Mouse (Mus musculus) embryonic facial prominence, embryonic 11.5 days (tissue): ENCODE measurements at regions not wholly inside any gene's neighbourhood (a gene's known extent, or its start where the extent isn't known, plus 50 kb on each side); places are given as distances from the start of the nearest gene placed in this dataset.

Source experiments
- ATAC-seq: fragments of 200-750 bp; cut with Nextera tagmentation; replicated peaks from 2 replicates; pipeline ENCODE4 v1.8.0; 2017; ENCODE audit warnings: low read depth; ENCODE audit not compliant: insufficient number of reproducible peaks, low FRiP score, low TSS enrichment
- DNase-seq: peaks from one replicate; pipeline ENCODE4 v3.0.0-alpha.2; 2015; ENCODE audit warnings: low spot score
- H3K27ac ChIP-seq: fragments of 300-500 bp; sonication (generic); replicated peaks from 2 replicates; pipeline ENCODE4 v1.5.1; 2014; ENCODE audit warnings: mild to moderate bottlenecking, low read depth, low read length, control low read depth
- H3K27me3 ChIP-seq: fragments of 300-500 bp; sonication (generic); 2 replicates; pipeline ENCODE4 v1.6.1; 2014; ENCODE audit warnings: mild to moderate bottlenecking, low read length, moderate library complexity, mixed read lengths; ENCODE audit not compliant: control insufficient read depth, insufficient read depth
- H3K36me3 ChIP-seq: fragments of 300-500 bp; sonication (generic); replicated peaks from 2 replicates; pipeline ENCODE4 v1.6.1; 2014; ENCODE audit warnings: low read depth, mild to moderate bottlenecking, low read length, moderate library complexity, mixed read lengths; ENCODE audit not compliant: control insufficient read depth, insufficient read depth
- H3K4me1 ChIP-seq: fragments of 300-500 bp; sonication (generic); 2 replicates; pipeline ENCODE4 v1.6.1; 2014; ENCODE audit warnings: low read length, mixed read lengths; ENCODE audit not compliant: control insufficient read depth, insufficient read depth
- H3K4me2 ChIP-seq: fragments of 300-500 bp; sonication (generic); 2 replicates; pipeline ENCODE4 v1.6.1; 2014; ENCODE audit warnings: low read depth, mild to moderate bottlenecking, control low read depth, low read length, moderate library complexity
- H3K4me3 ChIP-seq: fragments of 300-500 bp; sonication (generic); 2 replicates; pipeline ENCODE4 v1.5.1; 2014; ENCODE audit warnings: low read depth, low read length, control low read depth
- H3K9ac ChIP-seq: fragments of 300-500 bp; sonication (generic); replicated peaks from 2 replicates; pipeline ENCODE4 v1.6.1; 2014; ENCODE audit warnings: mild to moderate bottlenecking, control low read depth, low read length
- H3K9me3 ChIP-seq: fragments of 300-500 bp; sonication (generic); replicated peaks from 2 replicates; pipeline ENCODE4 v1.6.1; 2016; ENCODE audit warnings: mild to moderate bottlenecking, low read length, inconsistent platforms, mixed read lengths; ENCODE audit not compliant: control insufficient read depth
- WGBS: fragments of 180-500 bp; shearing (Covaris S2); extraction: QIAGEN DNeasy Blood & Tissue Kit; methylation state at CpG from one replicate; pipeline ENCODE4 v1.1.7; 2014; 5-methylcytosine and 5-hydroxymethylcytosine counted together

- no peak overlapping the region for H3K9ac ChIP-seq
- DNase-seq: no peak
- no peaks in the 10 kb centered on the region for H3K36me3 ChIP-seq
- no peaks in the 10 kb centered on the region for H3K4me1 ChIP-seq
- no peak for ATAC-seq
- no peaks in the 10 kb centered on the region for H3K9me3 ChIP-seq
- H3K4me2 ChIP-seq: no peak overlapping the region
- no peak overlapping the region for H3K27ac ChIP-seq
- H3K27me3 ChIP-seq: no peaks in the 10 kb centered on the region
- 78% methylated on average over 5 of the region's 5 CpGs for WGBS
- H3K4me3 ChIP-seq: no peak overlapping the region
Observed at GRCm38 (mm10) chr12:112376236-112376635, 113.0 kb upstream of the A530016L24Rik start.

- no peaks in the 10 kb centered on the region for H3K9me3 ChIP-seq
- no peak overlapping the region for H3K27ac ChIP-seq
- H3K4me1 ChIP-seq: no peaks in the 10 kb centered on the region
- ATAC-seq (no peak), DNase-seq (no peak)
- H3K36me3 ChIP-seq: no peaks in the 10 kb centered on the region
- H3K4me2 ChIP-seq: no peak overlapping the region
- no peaks in the 10 kb centered on the region for H3K27me3 ChIP-seq
- no peak overlapping the region for H3K4me3 ChIP-seq
- no peak overlapping the region for H3K9ac ChIP-seq
- WGBS: 89% methylated on average over 8 of the region's 8 CpGs
Observed at GRCm38 (mm10) chr12:112376701-112377100, 112.5 kb upstream of the A530016L24Rik start.

- H3K9me3 ChIP-seq: no peaks in the 10 kb centered on the region
- DNase-seq: peak; percentile 25
- no peak overlapping the region for H3K27ac ChIP-seq
- no peak overlapping the region for H3K9ac ChIP-seq
- H3K4me3 ChIP-seq: no peak overlapping the region
- 64% methylated on average over 13 of the region's 13 CpGs for WGBS
- ATAC-seq: peak; percentile 36; the same call in 1 of the 2 replicates
- no peaks in the 10 kb centered on the region for H3K4me1 ChIP-seq
- no peaks in the 10 kb centered on the region for H3K27me3 ChIP-seq
- no peak overlapping the region for H3K4me2 ChIP-seq
- no peaks in the 10 kb centered on the region for H3K36me3 ChIP-seq
Observed at GRCm38 (mm10) chr12:112378482-112379243, 110.6 kb upstream of the A530016L24Rik start.

- Histone ChIP-seq H3K9ac (no peak overlapping the region), H3K4me2 (no peak overlapping the region), H3K27me3 (no peaks in the 10 kb centered on the region), H3K9me3 (no peaks in the 10 kb centered on the region), H3K27ac (no peak overlapping the region), H3K36me3 (no peaks in the 10 kb centered on the region), H3K4me3 (no peak overlapping the region), H3K4me1 (no peaks in the 10 kb centered on the region)
- DNase-seq: no peak
- 66% methylated on average over 9 of the region's 9 CpGs for WGBS
- ATAC-seq: no peak
Observed at GRCm38 (mm10) chr12:112387836-112388235, 101.4 kb upstream of the A530016L24Rik start.

- ATAC-seq: no peak
- Histone ChIP-seq H3K4me3 (no peak overlapping the region), H3K4me1 (no peaks in the 10 kb centered on the region), H3K4me2 (no peak overlapping the region), H3K27me3 (no peaks in the 10 kb centered on the region), H3K9ac (no peak overlapping the region), H3K36me3 (no peaks in the 10 kb centered on the region), H3K9me3 (no peaks in the 10 kb centered on the region), H3K27ac (no peak overlapping the region)
- WGBS: 84% methylated on average over 13 of the region's 13 CpGs
- no peak for DNase-seq
Observed at GRCm38 (mm10) chr12:112395909-112396308, 93.3 kb upstream of the A530016L24Rik start.

GRCm38 (mm10) chr12:112403688-112404240 is 85.5 kb upstream of the A530016L24Rik start:
- WGBS: 71% methylated on average over 11 of the region's 11 CpGs
- ATAC-seq: no peak
- no peak overlapping the region for H3K27ac ChIP-seq

GRCm38 (mm10) chr12:112404338-112404737 is 84.9 kb upstream of the A530016L24Rik start:
- Histone ChIP-seq H3K27me3 (no peaks in the 10 kb centered on the region), H3K9me3 (no peaks in the 10 kb centered on the region), H3K9ac (no peak overlapping the region), H3K4me1 (no peaks in the 10 kb centered on the region; the same call in 1 of the 2 replicates), H3K4me2 (no peak overlapping the region), H3K36me3 (no peaks in the 10 kb centered on the region), H3K4me3 (no peak overlapping the region), H3K27ac (no peak overlapping the region)
- peak; percentile 60 for DNase-seq
- ATAC-seq: no peak
- 48% methylated on average over 12 of the region's 12 CpGs for WGBS

More at GRCm38 (mm10) chr12:112403688-112404240, 85.5 kb upstream of the A530016L24Rik start:
- Histone ChIP-seq H3K4me2 (no peak overlapping the region), H3K4me1 (no peaks in the 10 kb centered on the region; the same call in 1 of the 2 replicates), H3K9ac (no peak overlapping the region), H3K27me3 (no peaks in the 10 kb centered on the region), H3K9me3 (no peaks in the 10 kb centered on the region), H3K4me3 (no peak overlapping the region), H3K36me3 (no peaks in the 10 kb centered on the region)
- no peak for DNase-seq

GRCm38 (mm10) chr12:112405781-112406213 is 83.5 kb upstream of the A530016L24Rik start:
- Histone ChIP-seq H3K9me3 (no peaks in the 10 kb centered on the region), H3K4me1 (no peaks in the 10 kb centered on the region; the same call in 1 of the 2 replicates), H3K4me3 (no peak overlapping the region), H3K9ac (no peak overlapping the region), H3K4me2 (no peak overlapping the region), H3K27me3 (no peaks in the 10 kb centered on the region), H3K36me3 (no peaks in the 10 kb centered on the region), H3K27ac (no peak overlapping the region)
- ATAC-seq (no peak), DNase-seq (no peak)
- WGBS: 81% methylated on average over 12 of the region's 12 CpGs
